Mouse (Mus musculus) MEL (cell line): Measurements from ENCODE around the gene Zbtb22. TPM values are rescaled to one million over a fixed set of nuclear protein-coding genes. Genes with fewer than 3 reads are reported as not detected.

ENCODE experiments used
- DNase-seq: peaks from one replicate; pipeline ENCODE4 v3.0.0; 2011; ENCODE audit warnings: low read depth, low spot score
- H3K27ac ChIP-seq: 2 replicates; pipeline ENCODE4 v1.5.1; 2012; ENCODE audit warnings: low read depth, mild to moderate bottlenecking, control low read depth, low read length, moderate library complexity; ENCODE audit not compliant: control insufficient read depth
- H3K27me3 ChIP-seq, 2 experiments: fragments of 150-350 bp in 1 of 2; sonication (generic) in 1 of 2; 2 replicates each; pipeline ENCODE4 v1.6.1; 2012; ENCODE audit warnings: low read length in 2 of 2, mild to moderate bottlenecking in 2 of 2, improper control_type of control experiment in 1 of 2, moderate library complexity in 1 of 2; ENCODE audit not compliant: insufficient read depth in 2 of 2, control insufficient read depth in 1 of 2
- H3K36me3 ChIP-seq, 2 experiments: 2 replicates each; pipeline ENCODE4 v1.6.1; 2012 to 2014; ENCODE audit warnings: low read length in 2 of 2, improper control_type of control experiment in 1 of 2, inconsistent platforms in 1 of 2, mild to moderate bottlenecking in 1 of 2; ENCODE audit not compliant: insufficient read depth in 2 of 2, control insufficient read depth in 1 of 2
- H3K4me1 ChIP-seq, 2 experiments: fragments of 150-350 bp in 1 of 2; sonication (generic) in 1 of 2; 2 replicates each; pipeline ENCODE4 v1.6.1; 2012; ENCODE audit warnings: low read length in 2 of 2, improper control_type of control experiment in 1 of 2, mild to moderate bottlenecking in 1 of 2; ENCODE audit not compliant: insufficient read depth in 2 of 2, control insufficient read depth in 1 of 2
- H3K4me3 ChIP-seq, 2 experiments: fragments of 150-350 bp in 1 of 2; sonication (generic) in 1 of 2; 2 replicates each; pipeline ENCODE4 v1.5.1; 2012; ENCODE audit warnings: low read depth in 2 of 2, low read length in 2 of 2, mild to moderate bottlenecking in 2 of 2, moderate library complexity in 2 of 2, control low read depth in 1 of 2, improper control_type of control experiment in 1 of 2; ENCODE audit not compliant: control insufficient read depth in 1 of 2, insufficient read depth in 1 of 2
- H3K79me2 ChIP-seq: 2 replicates; pipeline ENCODE4 v1.6.1; 2012; ENCODE audit warnings: mild to moderate bottlenecking, low read length, moderate library complexity; ENCODE audit not compliant: control insufficient read depth, poor library complexity, insufficient read depth
- H3K9ac ChIP-seq: 2 replicates; pipeline ENCODE4 v1.6.1; 2012; ENCODE audit warnings: low read depth, mild to moderate bottlenecking, control low read depth, low read length, moderate library complexity; ENCODE audit not compliant: control insufficient read depth, poor library complexity, severe bottlenecking
- H3K9me3 ChIP-seq: fragments of 150-350 bp; sonication (generic); replicated peaks from 2 replicates; pipeline ENCODE4 v1.6.1; 2012; ENCODE audit warnings: mild to moderate bottlenecking, low read length, improper control_type of control experiment, moderate library complexity; ENCODE audit not compliant: insufficient read depth
- BHLHE40 ChIP-seq: IDR thresholded peaks from 2 replicates; pipeline ENCODE4 v1.6.1; 2012; ENCODE audit warnings: low read depth, mild to moderate bottlenecking, inconsistent platforms, low read length, improper control_type of control experiment, borderline replicate concordance
- CTCF ChIP-seq, 3 experiments: IDR thresholded peaks in 2 of 3; conservative IDR thresholded peaks in 1 of 3; 2 replicates each; pipeline ENCODE4 v1.5.1; 2011 to 2012; ENCODE audit warnings: low read length in 3 of 3, low read depth in 2 of 3, mild to moderate bottlenecking in 2 of 3, improper control_type of control experiment in 1 of 3, inconsistent platforms in 1 of 3, mixed read lengths in 1 of 3, moderate library complexity in 1 of 3; ENCODE audit not compliant: control insufficient read depth in 1 of 3, insufficient read depth in 1 of 3, poor library complexity in 1 of 3, severe bottlenecking in 1 of 3
- ELF1 ChIP-seq: IDR thresholded peaks from 2 replicates; pipeline ENCODE4 v1.6.1; 2014; ENCODE audit warnings: low read depth, mild to moderate bottlenecking, inconsistent platforms, low read length, improper control_type of control experiment, moderate library complexity
- ETS1 ChIP-seq: IDR thresholded peaks from 2 replicates; pipeline ENCODE4 v1.6.1; 2012; ENCODE audit warnings: low read depth, mild to moderate bottlenecking, inconsistent platforms, low read length, improper control_type of control experiment, moderate library complexity
- GATA1 ChIP-seq: IDR thresholded peaks from 2 replicates; pipeline ENCODE4 v1.6.1; 2011; ENCODE audit warnings: low read depth, low read length, improper control_type of control experiment
- MAX ChIP-seq: IDR thresholded peaks from 2 replicates; pipeline ENCODE4 v1.6.1; 2011; ENCODE audit warnings: low read length, improper control_type of control experiment
- MAZ ChIP-seq: IDR thresholded peaks from 2 replicates; pipeline ENCODE4 v1.6.1; 2012; ENCODE audit warnings: low read depth, mild to moderate bottlenecking, inconsistent platforms, low read length, improper control_type of control experiment
- MYB ChIP-seq: IDR thresholded peaks from 2 replicates; pipeline ENCODE4 v1.6.1; 2011; ENCODE audit warnings: mild to moderate bottlenecking, low read depth, low read length, improper control_type of control experiment
- MYC ChIP-seq: IDR thresholded peaks from 2 replicates; pipeline ENCODE4 v1.6.1; 2011; ENCODE audit warnings: low read depth, mild to moderate bottlenecking, low read length, improper control_type of control experiment, moderate library complexity
- NRF1 ChIP-seq: IDR thresholded peaks from 2 replicates; pipeline ENCODE4 v1.6.1; 2014; ENCODE audit warnings: low read depth, mild to moderate bottlenecking, inconsistent platforms, low read length, improper control_type of control experiment, moderate library complexity; ENCODE audit not compliant: poor library complexity, insufficient read depth, severe bottlenecking
- POLR2A ChIP-seq, 2 experiments: IDR thresholded peaks; 2 replicates each; pipeline ENCODE4 v1.6.1; 2011 to 2012; ENCODE audit warnings: low read length in 2 of 2, mild to moderate bottlenecking in 2 of 2, control low read depth in 1 of 2, improper control_type of control experiment in 1 of 2, low read depth in 1 of 2, moderate library complexity in 1 of 2; ENCODE audit not compliant: control insufficient read depth in 1 of 2, insufficient read depth in 1 of 2, poor library complexity in 1 of 2
- POLR2AphosphoS2 ChIP-seq: IDR thresholded peaks from 2 replicates; pipeline ENCODE4 v1.6.1; 2011; ENCODE audit warnings: low read length, improper control_type of control experiment
- RAD21 ChIP-seq: IDR thresholded peaks from 2 replicates; pipeline ENCODE4 v1.6.1; 2011; ENCODE audit warnings: mild to moderate bottlenecking, low read depth, low read length, improper control_type of control experiment
- RCOR1 ChIP-seq: IDR thresholded peaks from 2 replicates; pipeline ENCODE4 v1.6.1; 2012; ENCODE audit warnings: low read depth, mild to moderate bottlenecking, inconsistent platforms, low read length, improper control_type of control experiment
- SIN3A ChIP-seq: IDR thresholded peaks from 2 replicates; pipeline ENCODE4 v1.6.1; 2012; ENCODE audit warnings: low read length, improper control_type of control experiment, inconsistent platforms
- TAL1 ChIP-seq: IDR thresholded peaks from 2 replicates; pipeline ENCODE4 v1.6.1; 2012; ENCODE audit warnings: mild to moderate bottlenecking, inconsistent platforms, low read length, moderate library complexity, mixed read lengths
- TBP ChIP-seq: IDR thresholded peaks from 2 replicates; pipeline ENCODE4 v1.8.0; 2011; ENCODE audit warnings: low read depth, low read length, improper control_type of control experiment
- TCF12 ChIP-seq: IDR thresholded peaks from 2 replicates; pipeline ENCODE4 v1.6.1; 2014; ENCODE audit warnings: low read depth, mild to moderate bottlenecking, inconsistent platforms, low read length, improper control_type of control experiment, moderate library complexity
- UBTF ChIP-seq: IDR thresholded peaks from 2 replicates; pipeline ENCODE4 v1.6.1; 2012; ENCODE audit warnings: low read depth, mild to moderate bottlenecking, inconsistent platforms, low read length, improper control_type of control experiment, moderate library complexity, borderline replicate concordance; ENCODE audit not compliant: insufficient read depth
- polyA plus RNA-seq, 2 experiments: library from polyadenylated mRNA; stranded (reverse) in 1 of 2; unstranded in 1 of 2; fragments of >175 nt in 1 of 2; fragments of >200 nt in 1 of 2; gene quantifications; 2 replicates each; pipeline versions ENCODE4 v1.2.1 to v1.2.4; 2012; ENCODE audit warnings: low replicate concordance in 2 of 2, low read depth in 1 of 2; ENCODE audit not compliant: insufficient read length in 2 of 2, insufficient read depth in 1 of 2, missing spikeins in 1 of 2
- total RNA-seq: library from RNA; depleted of rRNA; stranded (reverse); fragments of 300-350 nt; gene quantifications from 2 replicates; pipeline ENCODE4 v1.2.3, GENCODE M21; 2012

Zbtb22 gene
- total and polyA plus RNA-seq, 3 experiments = 18.6 to 30.0 TPM; not detected in 1

DNA sequence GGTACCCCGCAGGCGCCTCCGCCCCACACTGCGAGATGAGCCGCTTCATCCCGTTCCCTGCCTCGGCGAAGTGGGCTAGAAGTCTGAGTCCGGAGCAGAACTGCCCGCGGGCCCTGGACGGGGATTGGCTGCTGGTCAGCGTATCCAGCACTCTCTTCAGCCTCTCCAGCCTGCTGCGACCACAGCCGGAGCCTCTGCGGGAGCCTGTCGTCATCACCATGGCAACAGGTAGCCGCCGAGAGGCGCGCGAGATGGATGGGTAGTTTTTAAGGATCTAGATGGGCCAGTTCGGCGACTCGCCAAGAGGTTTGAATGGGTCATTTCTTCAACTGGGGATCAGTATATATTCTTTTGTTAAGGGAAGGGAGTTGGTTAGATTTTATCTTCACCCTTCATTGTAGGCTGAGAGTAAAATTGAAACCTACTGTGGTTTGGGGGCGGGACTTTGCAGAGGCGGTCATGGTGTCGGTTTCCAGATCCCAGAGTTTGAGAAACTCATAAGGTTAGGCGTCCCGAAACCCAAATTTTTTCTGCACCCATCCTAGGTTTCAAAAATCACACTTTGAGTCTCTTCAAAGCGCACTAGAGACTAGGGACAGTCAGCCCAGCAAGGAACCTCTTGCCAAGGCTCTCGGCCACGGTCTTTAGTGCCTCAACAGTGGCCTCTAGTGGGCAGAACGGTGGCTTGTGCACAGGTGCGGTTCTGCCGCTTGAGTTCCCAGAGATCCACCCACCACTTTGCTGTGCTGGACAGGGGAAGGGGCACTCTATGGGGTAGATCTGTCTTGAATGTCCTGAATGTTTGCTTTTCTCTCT lies 4.8 kb downstream of the Zbtb22 start (continued):
- TF ChIP-seq BHLHE40 (no peak), MYC (peak; percentile 64; the same call in 1 of the 2 replicates), GATA1 (no peak), ETS1 (peak; percentile 42; the same call in 1 of the 2 replicates), CTCF (IDR thresholded peaks at IDR 0.05 in 2 of 3, conservative IDR thresholded peaks at IDR 0.05 in 1 of 3; ENCODE audit: control insufficient read depth in 1 of 3, insufficient read depth in 1 of 3, low read depth in 2 of 3, low read length in 3 of 3, poor library complexity in 1 of 3, severe bottlenecking in 1 of 3) (peak; percentile 86 to 90 (median 89)), UBTF (no peak), MAX (peak; percentile 59; the same call in 1 of the 2 replicates), MAZ (0 out of 2 replicates have a peak, but pooled peaks have one; percentile 39), POLR2AphosphoS2 (no peak), TBP (0 out of 2 replicates have a peak, but pooled peaks have one; percentile 1), RCOR1 (no peak)

DNA sequence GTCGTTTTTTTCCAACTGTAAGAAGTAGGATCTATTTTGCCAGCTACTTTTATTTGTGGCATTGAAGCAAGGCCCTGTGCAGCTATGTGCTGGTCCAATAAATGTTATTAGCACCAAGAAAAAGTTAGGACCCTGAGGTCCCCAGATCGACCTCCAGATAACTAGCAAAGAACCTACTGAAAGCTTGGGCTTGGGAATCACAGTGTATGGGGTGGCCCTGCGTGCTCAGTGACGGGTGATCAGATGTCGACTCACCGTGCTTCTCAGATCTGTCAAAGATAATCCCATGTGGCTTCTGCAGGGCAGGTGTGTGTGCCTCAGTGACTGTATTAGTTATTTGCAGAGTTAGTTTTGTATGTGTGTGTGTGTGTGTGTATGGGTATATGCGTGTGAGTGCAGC lies 5.7 kb downstream of the Zbtb22 start:
- H3K9me3 ChIP-seq = no peaks in the 10 kb centered on the region
- H3K27me3 ChIP-seq = no peaks in the 10 kb centered on the region
- no peak overlapping the region for H3K27ac ChIP-seq
- DNase-seq = no peak
- H3K4me3 ChIP-seq = no peak overlapping the region
- H3K9ac ChIP-seq = no peak overlapping the region
- peaks cover 0 to 8% of the 10 kb centered on the region in 2 experiments; a peak in 2 of 4 replicates for H3K36me3 ChIP-seq
- H3K4me1 ChIP-seq = peaks cover 2 to 27% of the 10 kb centered on the region in 2 experiments
- TF ChIP-seq RAD21 = no peak
- no peak for TF ChIP-seq TCF12
- no peak for TF ChIP-seq TAL1
- TF ChIP-seq POLR2A (IDR thresholded peaks at IDR 0.05; ENCODE audit: control insufficient read depth in 1 of 2, insufficient read depth in 1 of 2, low read depth in 1 of 2, low read length in 2 of 2, poor library complexity in 1 of 2) = no peak
- TF ChIP-seq RCOR1 = no peak
- no peak for TF ChIP-seq SIN3A
- no peak for TF ChIP-seq ELF1
- TF ChIP-seq NRF1 = no peak
- TF ChIP-seq MYB = no peak
- TF ChIP-seq, all 39 proteins: peak for 0
- peaks cover 7% of the 10 kb centered on the region for H3K79me2 ChIP-seq
